Mouse (Mus musculus) kidney, postnatal 0 days (tissue): ENCODE results near the gene Wnt8b. TPM values are rescaled to one million over a fixed set of nuclear protein-coding genes. Genes with fewer than 3 reads are reported as not detected.

Source experiments
- ATAC-seq: fragments of 200-750 bp; cut with Nextera tagmentation; replicated peaks from 2 replicates; pipeline ENCODE4 v1.8.0; 2017; ENCODE audit warnings: low read depth, moderate number of reproducible peaks, moderate TSS enrichment, moderate library complexity; ENCODE audit not compliant: low FRiP score
- DNase-seq: peaks from one replicate; pipeline ENCODE4 v3.0.0-alpha.2; 2016; ENCODE audit warnings: low spot score
- H3K27ac ChIP-seq: fragments of 300-500 bp; sonication (generic); 2 replicates; pipeline ENCODE4 v1.5.1; 2014; ENCODE audit warnings: mild to moderate bottlenecking
- H3K27me3 ChIP-seq: fragments of 300-500 bp; sonication (generic); 2 replicates; pipeline ENCODE4 v1.6.1; 2014; ENCODE audit warnings: low read length, mixed read lengths; ENCODE audit not compliant: insufficient read depth
- H3K36me3 ChIP-seq: fragments of 300-500 bp; sonication (generic); 2 replicates; pipeline ENCODE4 v1.6.1; 2014; ENCODE audit warnings: low read length, mixed read lengths; ENCODE audit not compliant: insufficient read depth
- H3K4me1 ChIP-seq: fragments of 300-500 bp; sonication (generic); replicated peaks from 2 replicates; pipeline ENCODE4 v1.6.1; 2014; ENCODE audit warnings: antibody characterized with exemption, low read length, mixed read lengths; ENCODE audit not compliant: insufficient read depth
- H3K4me2 ChIP-seq: fragments of 300-500 bp; sonication (generic); 2 replicates; pipeline ENCODE4 v1.6.1; 2014; ENCODE audit warnings: mild to moderate bottlenecking, low read length, moderate library complexity, mixed read lengths
- H3K4me3 ChIP-seq: fragments of 300-500 bp; sonication (generic); replicated peaks from 2 replicates; pipeline ENCODE4 v1.5.1; 2014; ENCODE audit warnings: low read depth, low read length
- H3K9ac ChIP-seq: fragments of 300-500 bp; sonication (generic); 2 replicates; pipeline ENCODE4 v1.6.1; 2014; ENCODE audit warnings: low read depth, low read length
- H3K9me3 ChIP-seq: fragments of 300-500 bp; sonication (generic); replicated peaks from 2 replicates; pipeline ENCODE4 v1.6.1; 2016; ENCODE audit warnings: low read length, inconsistent platforms, mixed read lengths
- CTCF ChIP-seq: IDR thresholded peaks from 2 replicates; pipeline ENCODE4 v1.5.1; 2016; ENCODE audit warnings: antibody characterized with exemption, low read depth, mild to moderate bottlenecking, moderate library complexity
- WGBS: fragments of 180-500 bp; shearing (Covaris S2); extraction: QIAGEN DNeasy Blood & Tissue Kit; methylation state at CpG from one replicate; pipeline ENCODE4 v1.1.7; 2014; 5-methylcytosine and 5-hydroxymethylcytosine counted together
- polyA plus RNA-seq: library from polyadenylated mRNA; unstranded; fragments of >200 nt; fragmentation: Nextera tagmentation; extraction: Ambion mirVana; gene quantifications from 2 replicates; pipeline ENCODE4 v1.2.1, GENCODE M21; 2015

Gene Wnt8b
- polyA plus RNA-seq, 1 experiment from 2014 or later: 1.8 TPM

DNA sequence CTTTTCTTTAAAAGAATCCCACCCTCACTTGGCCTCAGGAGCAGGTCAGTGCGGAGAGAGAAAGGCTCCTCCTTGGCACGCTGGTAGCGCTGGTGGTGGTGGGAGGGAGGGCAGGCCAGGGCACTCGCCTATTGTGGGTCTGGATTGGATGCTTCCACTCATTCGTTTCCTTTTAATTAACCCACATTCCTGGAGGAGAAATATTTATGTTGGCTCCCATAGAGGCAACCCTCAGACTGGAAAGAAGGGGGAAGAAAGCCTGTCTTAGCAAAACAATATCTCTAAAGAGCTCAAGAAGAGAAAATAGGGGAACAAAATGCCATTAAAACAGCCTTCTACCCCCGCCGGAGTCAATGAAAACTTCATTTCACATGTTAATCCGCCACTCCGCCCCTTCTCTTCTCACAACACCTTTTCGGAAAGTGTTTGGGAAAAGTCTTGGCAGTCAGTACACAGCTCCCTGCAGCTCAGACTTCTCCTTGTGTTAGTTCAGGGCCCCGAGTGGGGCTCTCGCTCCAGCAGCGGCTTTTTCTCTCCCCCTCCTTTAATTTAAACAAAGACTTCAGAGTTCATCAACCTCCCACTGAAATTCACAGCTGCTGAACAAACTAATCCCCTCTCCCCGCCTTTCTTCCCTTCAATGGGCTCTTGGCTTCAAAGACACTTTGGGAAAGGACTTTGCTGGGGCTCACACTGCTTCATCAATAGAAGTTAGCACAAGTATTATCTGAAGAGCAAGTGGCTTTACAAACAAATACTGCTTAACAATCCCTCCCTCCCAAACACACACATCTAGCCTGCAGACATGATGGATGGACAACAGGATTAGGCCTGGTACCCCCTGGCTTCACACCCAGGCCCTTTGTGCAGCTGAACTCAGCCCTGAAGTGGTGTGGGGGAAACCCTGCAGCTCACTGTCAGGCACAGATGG is 21.5 kb downstream of the Wnt8b start:
- ATAC-seq: no peak

GRCm38 (mm10) chr19:44515769-44516168 is 22.5 kb downstream of the Wnt8b start:
- H3K4me2 ChIP-seq: no peak overlapping the region
- H3K27ac ChIP-seq: no peak overlapping the region
- peaks cover 5% of the 10 kb centered on the region; the same call in 1 of the 2 replicates for H3K27me3 ChIP-seq
- ATAC-seq (no peak), DNase-seq (no peak)
- no peaks in the 10 kb centered on the region for H3K9me3 ChIP-seq
- H3K36me3 ChIP-seq: no peaks in the 10 kb centered on the region
- peaks cover 44% of the 10 kb centered on the region for H3K4me1 ChIP-seq
- 21% methylated on average over 6 of the region's 6 CpGs for WGBS
- no peak for TF ChIP-seq CTCF
- 0 out of 2 replicates have a peak overlapping the region, but pooled peaks have one; percentile 6 for H3K9ac ChIP-seq
- no peak overlapping the region for H3K4me3 ChIP-seq

More for the DNA sequence above, 21.5 kb downstream of the Wnt8b start:
- Histone ChIP-seq H3K36me3 (no peaks in the 10 kb centered on the region), H3K9me3 (no peaks in the 10 kb centered on the region), H3K9ac (no peak overlapping the region), H3K4me2 (peak overlapping the region; percentile 11; the same call in 1 of the 2 replicates), H3K27ac (peak overlapping the region; percentile 63), H3K27me3 (peaks cover 8% of the 10 kb centered on the region; the same call in 1 of the 2 replicates), H3K4me3 (no peak overlapping the region), H3K4me1 (peaks cover 47% of the 10 kb centered on the region)
- TF ChIP-seq CTCF: 0 out of 2 replicates have a peak, but pooled peaks have one; percentile 16
- DNase-seq: peak; percentile 78
- WGBS: 12% methylated on average over 14 of the region's 14 CpGs

DNA sequence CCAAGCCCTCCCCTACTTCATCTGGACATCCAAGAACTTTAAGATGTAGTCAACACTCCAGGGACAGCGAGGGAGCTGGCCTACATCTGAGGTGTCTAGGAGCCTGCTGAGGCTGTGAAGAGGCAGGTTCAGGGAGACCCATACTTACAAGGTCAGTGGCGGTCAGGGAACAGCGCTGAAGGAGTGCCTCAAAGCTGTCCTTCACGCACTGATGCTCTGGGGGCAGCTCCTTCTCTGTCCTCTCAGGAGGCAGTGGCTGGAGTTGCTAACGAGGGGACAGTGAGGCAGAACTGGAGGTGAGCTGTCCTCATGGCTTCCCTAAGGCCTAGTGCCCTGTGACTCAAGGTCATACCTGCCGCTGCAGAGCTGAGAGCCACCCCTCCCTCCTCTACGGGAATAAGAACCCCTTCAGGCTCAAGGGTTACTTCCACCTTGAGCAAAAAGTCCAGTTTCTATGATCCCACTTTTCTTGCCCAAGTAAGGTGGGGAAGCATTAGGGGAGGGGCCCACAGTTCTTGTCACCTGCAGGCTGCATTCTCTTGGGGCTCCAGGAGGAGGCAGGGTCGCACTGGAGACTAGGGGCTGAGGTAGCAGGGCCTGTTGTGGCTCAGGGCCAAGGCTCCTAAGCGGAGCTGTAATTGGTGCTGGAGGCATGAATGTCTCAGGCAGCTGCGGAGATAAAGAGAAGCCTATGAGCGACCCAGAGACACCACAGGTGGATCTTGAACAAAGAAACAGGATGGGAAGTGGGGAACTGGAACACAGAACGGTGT is 24.9 kb downstream of the Wnt8b start:
- peak overlapping the region; percentile 38; the same call in 1 of the 2 replicates for H3K27ac ChIP-seq
- peak; percentile 53; the same call in 1 of the 2 replicates for TF ChIP-seq CTCF
- 57% methylated on average over 12 of the region's 12 CpGs for WGBS
- H3K36me3 ChIP-seq: no peaks in the 10 kb centered on the region
- H3K27me3 ChIP-seq: no peaks in the 10 kb centered on the region
- no peaks in the 10 kb centered on the region for H3K9me3 ChIP-seq
- ATAC-seq: peak; percentile 37; the same call in 1 of the 2 replicates
- no peak for DNase-seq
- H3K4me3 ChIP-seq: no peak overlapping the region
- H3K9ac ChIP-seq: no peak overlapping the region
- H3K4me1 ChIP-seq: peaks cover 27% of the 10 kb centered on the region
- H3K4me2 ChIP-seq: no peak overlapping the region

- H3K4me1 ChIP-seq: peaks cover 17% of the 10 kb centered on the region
- 18% methylated on average over 7 of the region's 7 CpGs for WGBS
- no peaks in the 10 kb centered on the region for H3K27me3 ChIP-seq
- H3K9ac ChIP-seq: no peak overlapping the region
- no peak overlapping the region for H3K4me3 ChIP-seq
- ATAC-seq (peak; percentile 53; the same call in 1 of the 2 replicates), DNase-seq (peak; percentile 82)
- no peaks in the 10 kb centered on the region for H3K9me3 ChIP-seq
- peak; percentile 58 for TF ChIP-seq CTCF
- no peak overlapping the region for H3K27ac ChIP-seq
- no peaks in the 10 kb centered on the region for H3K36me3 ChIP-seq
- no peak overlapping the region for H3K4me2 ChIP-seq
Observed at GRCm38 (mm10) chr19:44519152-44519551, 25.9 kb downstream of the Wnt8b start.

- Histone ChIP-seq H3K4me1 (no peaks in the 10 kb centered on the region), H3K9ac (no peak overlapping the region), H3K27ac (no peak overlapping the region), H3K27me3 (no peaks in the 10 kb centered on the region), H3K36me3 (no peaks in the 10 kb centered on the region), H3K4me3 (no peak overlapping the region), H3K9me3 (no peaks in the 10 kb centered on the region), H3K4me2 (no peak overlapping the region)
- WGBS: 67% methylated on average over 9 of the region's 9 CpGs
- DNase-seq (no peak), ATAC-seq (no peak)
- TF ChIP-seq CTCF: no peak
Observed at GRCm38 (mm10) chr19:44525551-44526205, 32.4 kb downstream of the Wnt8b start.
